Mouse (Mus musculus): Measurements from ENCODE around the gene Bco1. TPM values are rescaled to one million over a fixed set of nuclear protein-coding genes. Genes with fewer than 3 reads are reported as not detected.
A peak's percentile ranks its signal among the peaks of the same experiment; 100 is the strongest.

Bco1 gene
- polyA plus RNA-seq (2014; fragmentation: Nextera tagmentation; extraction: Ambion mirVana), result 0.18 TPM in 1 of 2 replicates, not detected in the other

GRCm38 (mm10) chr8:117095647-117096046 lies at the start of gene Bco1:
Gene Bco1 (plus strand): TSS chr8:117095854.
- DNase-seq, result no peak
- WGBS, result 55% methylated on average over 12 of the region's 12 CpGs
- Histone ChIP-seq H3K4me2 (ENCODE audit: low read length) (no peak within 1 kb of the TSS), H3K27ac (replicated peaks; ENCODE audit: low read depth, low read length) (no peak within 1 kb of the TSS), H3K4me1 (ENCODE audit: control insufficient read depth, insufficient read depth, low read length) (0 out of 2 replicates have a peak, but pooled peaks cover 5% of the 10 kb centered on the region), H3K36me3 (ENCODE audit: control insufficient read depth, insufficient read depth, low read length) (no peaks in the 10 kb centered on the region), H3K27me3 (ENCODE audit: control insufficient read depth, insufficient read depth, low read length) (no peaks in the 10 kb centered on the region), H3K4me3 (replicated peaks; ENCODE audit: low read depth, low read length) (no peak within 1 kb of the TSS), H3K9me3 (ENCODE audit: control insufficient read depth, low read length) (peaks cover 7% of the 10 kb centered on the region; the same call in 1 of the 2 replicates), H3K9ac (replicated peaks; ENCODE audit: low read length) (no peak within 1 kb of the TSS)
- no peak for ATAC-seq (ENCODE audit: low FRiP score, low TSS enrichment)

GRCm38 (mm10) chr8:117049444-117049843 lies 46.2 kb upstream of the Bco1 start:
- WGBS, result 72% methylated on average over 7 of the region's 7 CpGs
- no peaks in the 10 kb centered on the region for H3K36me3 ChIP-seq (ENCODE audit: control insufficient read depth, insufficient read depth, low read length)
- no peak overlapping the region for H3K4me3 ChIP-seq (replicated peaks; ENCODE audit: low read depth, low read length)
- DNase-seq (no peak), ATAC-seq (ENCODE audit: low FRiP score, low TSS enrichment) (no peak)
- H3K4me1 ChIP-seq (ENCODE audit: control insufficient read depth, insufficient read depth, low read length), result no peaks in the 10 kb centered on the region
- no peaks in the 10 kb centered on the region for H3K27me3 ChIP-seq (ENCODE audit: control insufficient read depth, insufficient read depth, low read length)
- no peak overlapping the region for H3K27ac ChIP-seq (replicated peaks; ENCODE audit: low read depth, low read length)
- no peak overlapping the region for H3K9ac ChIP-seq (replicated peaks; ENCODE audit: low read length)
- H3K4me2 ChIP-seq (ENCODE audit: low read length), result no peak overlapping the region
- no peaks in the 10 kb centered on the region for H3K9me3 ChIP-seq (ENCODE audit: control insufficient read depth, low read length)

- no peaks in the 10 kb centered on the region for H3K4me1 ChIP-seq (ENCODE audit: control insufficient read depth, insufficient read depth, low read length)
- DNase-seq (no peak), ATAC-seq (ENCODE audit: low FRiP score, low TSS enrichment) (no peak)
- H3K4me3 ChIP-seq (replicated peaks; ENCODE audit: low read depth, low read length), result no peak overlapping the region
- WGBS, result 87% methylated on average over 9 of the region's 9 CpGs
- no peak overlapping the region for H3K27ac ChIP-seq (replicated peaks; ENCODE audit: low read depth, low read length)
- no peaks in the 10 kb centered on the region for H3K27me3 ChIP-seq (ENCODE audit: control insufficient read depth, insufficient read depth, low read length)
- H3K36me3 ChIP-seq (ENCODE audit: control insufficient read depth, insufficient read depth, low read length), result no peaks in the 10 kb centered on the region
- no peak overlapping the region for H3K9ac ChIP-seq (replicated peaks; ENCODE audit: low read length)
- no peaks in the 10 kb centered on the region for H3K9me3 ChIP-seq (ENCODE audit: control insufficient read depth, low read length)
- H3K4me2 ChIP-seq (ENCODE audit: low read length), result no peak overlapping the region
Measured at GRCm38 (mm10) chr8:117050763-117051162, 44.9 kb upstream of the Bco1 start.

- DNase-seq (no peak), ATAC-seq (ENCODE audit: low FRiP score, low TSS enrichment) (no peak)
- H3K9ac ChIP-seq (replicated peaks; ENCODE audit: low read length), result no peak overlapping the region
- no peaks in the 10 kb centered on the region for H3K36me3 ChIP-seq (ENCODE audit: control insufficient read depth, insufficient read depth, low read length)
- no peaks in the 10 kb centered on the region for H3K9me3 ChIP-seq (ENCODE audit: control insufficient read depth, low read length)
- no peaks in the 10 kb centered on the region for H3K27me3 ChIP-seq (ENCODE audit: control insufficient read depth, insufficient read depth, low read length)
- 71% methylated on average over 9 of the region's 9 CpGs for WGBS
- H3K4me2 ChIP-seq (ENCODE audit: low read length), result no peak overlapping the region
- no peak overlapping the region for H3K4me3 ChIP-seq (replicated peaks; ENCODE audit: low read depth, low read length)
- H3K4me1 ChIP-seq (ENCODE audit: control insufficient read depth, insufficient read depth, low read length), result no peaks in the 10 kb centered on the region
- no peak overlapping the region for H3K27ac ChIP-seq (replicated peaks; ENCODE audit: low read depth, low read length)
Measured at GRCm38 (mm10) chr8:117051316-117051715, 44.3 kb upstream of the Bco1 start.

- Histone ChIP-seq H3K4me2 (ENCODE audit: low read length) (no peak overlapping the region), H3K36me3 (ENCODE audit: control insufficient read depth, insufficient read depth, low read length) (no peaks in the 10 kb centered on the region), H3K9me3 (ENCODE audit: control insufficient read depth, low read length) (no peaks in the 10 kb centered on the region), H3K4me3 (replicated peaks; ENCODE audit: low read depth, low read length) (no peak overlapping the region), H3K27ac (replicated peaks; ENCODE audit: low read depth, low read length) (no peak overlapping the region), H3K9ac (replicated peaks; ENCODE audit: low read length) (no peak overlapping the region), H3K4me1 (ENCODE audit: control insufficient read depth, insufficient read depth, low read length) (no peaks in the 10 kb centered on the region), H3K27me3 (ENCODE audit: control insufficient read depth, insufficient read depth, low read length) (no peaks in the 10 kb centered on the region)
- DNase-seq (peak; percentile 14), ATAC-seq (ENCODE audit: low FRiP score, low TSS enrichment) (no peak)
- 72% methylated on average over 12 of the region's 12 CpGs for WGBS
Measured at GRCm38 (mm10) chr8:117053135-117054079, 42.2 kb upstream of the Bco1 start.

GRCm38 (mm10) chr8:117054146-117054545 lies 41.5 kb upstream of the Bco1 start:
- DNase-seq, result no peak
- WGBS, result 75% methylated on average over 3 of the region's 3 CpGs
- H3K36me3 ChIP-seq (ENCODE audit: control insufficient read depth, insufficient read depth, low read length), result no peaks in the 10 kb centered on the region

GRCm38 (mm10) chr8:117055097-117055496 lies 40.6 kb upstream of the Bco1 start:
- Histone ChIP-seq H3K27ac (replicated peaks; ENCODE audit: low read depth, low read length) (no peak overlapping the region), H3K4me3 (replicated peaks; ENCODE audit: low read depth, low read length) (no peak overlapping the region), H3K36me3 (ENCODE audit: control insufficient read depth, insufficient read depth, low read length) (no peaks in the 10 kb centered on the region), H3K9ac (replicated peaks; ENCODE audit: low read length) (no peak overlapping the region), H3K27me3 (ENCODE audit: control insufficient read depth, insufficient read depth, low read length) (no peaks in the 10 kb centered on the region), H3K9me3 (ENCODE audit: control insufficient read depth, low read length) (no peaks in the 10 kb centered on the region), H3K4me1 (ENCODE audit: control insufficient read depth, insufficient read depth, low read length) (no peaks in the 10 kb centered on the region), H3K4me2 (ENCODE audit: low read length) (no peak overlapping the region)
- no peak for ATAC-seq (ENCODE audit: low FRiP score, low TSS enrichment)
- no peak for DNase-seq
- 83% methylated on average over 6 of the region's 6 CpGs for WGBS

More at GRCm38 (mm10) chr8:117054146-117054545, 41.5 kb upstream of the Bco1 start:
- no peak overlapping the region for H3K27ac ChIP-seq (replicated peaks; ENCODE audit: low read depth, low read length)
- H3K9me3 ChIP-seq (ENCODE audit: control insufficient read depth, low read length), result no peaks in the 10 kb centered on the region
- no peaks in the 10 kb centered on the region for H3K4me1 ChIP-seq (ENCODE audit: control insufficient read depth, insufficient read depth, low read length)
- H3K4me3 ChIP-seq (replicated peaks; ENCODE audit: low read depth, low read length), result no peak overlapping the region
- ATAC-seq (ENCODE audit: low FRiP score, low TSS enrichment), result no peak
- no peak overlapping the region for H3K9ac ChIP-seq (replicated peaks; ENCODE audit: low read length)
- H3K27me3 ChIP-seq (ENCODE audit: control insufficient read depth, insufficient read depth, low read length), result no peaks in the 10 kb centered on the region
- no peak overlapping the region for H3K4me2 ChIP-seq (ENCODE audit: low read length)

GRCm38 (mm10) chr8:117059021-117059420 lies 36.6 kb upstream of the Bco1 start:
- H3K9me3 ChIP-seq (ENCODE audit: control insufficient read depth, low read length), result no peaks in the 10 kb centered on the region
- no peak overlapping the region for H3K9ac ChIP-seq (replicated peaks; ENCODE audit: low read length)
- no peaks in the 10 kb centered on the region for H3K36me3 ChIP-seq (ENCODE audit: control insufficient read depth, insufficient read depth, low read length)
- H3K27ac ChIP-seq (replicated peaks; ENCODE audit: low read depth, low read length), result no peak overlapping the region
- 70% methylated on average over 7 of the region's 7 CpGs for WGBS
- H3K4me1 ChIP-seq (ENCODE audit: control insufficient read depth, insufficient read depth, low read length), result no peaks in the 10 kb centered on the region
- no peak overlapping the region for H3K4me3 ChIP-seq (replicated peaks; ENCODE audit: low read depth, low read length)
- DNase-seq (no peak), ATAC-seq (ENCODE audit: low FRiP score, low TSS enrichment) (no peak)
- H3K4me2 ChIP-seq (ENCODE audit: low read length), result no peak overlapping the region
- H3K27me3 ChIP-seq (ENCODE audit: control insufficient read depth, insufficient read depth, low read length), result no peaks in the 10 kb centered on the region

GRCm38 (mm10) chr8:117060306-117060705 lies 35.3 kb upstream of the Bco1 start:
- Histone ChIP-seq H3K4me1 (ENCODE audit: control insufficient read depth, insufficient read depth, low read length) (no peaks in the 10 kb centered on the region), H3K4me2 (ENCODE audit: low read length) (no peak overlapping the region), H3K9ac (replicated peaks; ENCODE audit: low read length) (no peak overlapping the region), H3K27me3 (ENCODE audit: control insufficient read depth, insufficient read depth, low read length) (no peaks in the 10 kb centered on the region), H3K36me3 (ENCODE audit: control insufficient read depth, insufficient read depth, low read length) (no peaks in the 10 kb centered on the region), H3K9me3 (ENCODE audit: control insufficient read depth, low read length) (no peaks in the 10 kb centered on the region), H3K4me3 (replicated peaks; ENCODE audit: low read depth, low read length) (no peak overlapping the region), H3K27ac (replicated peaks; ENCODE audit: low read depth, low read length) (no peak overlapping the region)
- 68% methylated on average over 13 of the region's 13 CpGs for WGBS
- DNase-seq, result no peak
- no peak for ATAC-seq (ENCODE audit: low FRiP score, low TSS enrichment)

Measured in midbrain, embryonic 14.5 days (tissue).